25 mouse cellular contexts compared by ENCODE assay signal in genomic region chr1:80412521-80412920, GRCm38 (mm10). TPM values are rescaled to one million over a fixed set of nuclear protein-coding genes. Genes with fewer than 3 reads are reported as not detected.
"Had no signal": no experiment of that assay in that cellular context is flagged by ENCODE, and none has a peak within 500 bp of the region (broad histone marks: within the 10 kb centered on the region; RNA-seq: fewer than 3 reads in every experiment).

No protein-coding gene starts in this region.

- H3K36me3 ChIP-seq: limb, embryonic 15.5 days; liver, embryonic 12.5 days; midbrain, embryonic 10.5 days; neural tube, embryonic 12.5 days had no signal

- H3K4me1 ChIP-seq: limb, embryonic 15.5 days; liver, embryonic 12.5 days had no signal

- H3K9me3 ChIP-seq: limb, embryonic 15.5 days; liver, embryonic 12.5 days; midbrain, embryonic 10.5 days; neural tube, embryonic 12.5 days had no signal

- H3K4me2 ChIP-seq: limb, embryonic 15.5 days; liver, embryonic 12.5 days; lung, embryonic 14.5 days; neural tube, embryonic 12.5 days had no signal

- DNase-seq: kidney, adult 8-10 months; kidney, postnatal 36 days; layer of hippocampus, adult 9-11 months; layer of hippocampus, postnatal 36 days; lung, embryonic 14.5 days; lung, postnatal 10 days; lung, postnatal 4 days; midbrain, embryonic 14.5 days; right cerebral cortex, postnatal 14 days had no signal

- ATAC-seq: intestine, postnatal 0 days; liver, embryonic 12.5 days had no signal

- H3K4me3 ChIP-seq: limb, embryonic 15.5 days; liver, embryonic 12.5 days; midbrain, embryonic 10.5 days; myocyte; neural tube, embryonic 12.5 days had no signal

- H3K9ac ChIP-seq: limb, embryonic 15.5 days; liver, embryonic 12.5 days; lung, embryonic 14.5 days; neural tube, embryonic 12.5 days had no signal

- H3K27me3 ChIP-seq: limb, embryonic 15.5 days; liver, embryonic 12.5 days; neural tube, embryonic 12.5 days had no signal

- H3K27ac ChIP-seq: kidney, postnatal 0 days; limb, embryonic 15.5 days; liver, embryonic 12.5 days; midbrain, embryonic 10.5 days; neural tube, embryonic 12.5 days; stomach, postnatal 0 days had no signal

RNA-seq across cellular contexts. Expression of gene Gm45261, which starts 48.7 kb away (rescaled TPM):
- total RNA-seq: layer of hippocampus, adult 18-20 months; layer of hippocampus, postnatal 36 days; left cerebral cortex, adult 8-10 months; left cerebral cortex, postnatal 25 days; megakaryocyte, adult 5-6 weeks; neutrophil, adult 5-6 weeks had no signal
- polyA plus RNA-seq: intestine, postnatal 0 days; kidney, postnatal 0 days; limb, embryonic 11.5 days; limb, embryonic 15.5 days; liver, embryonic 12.5 days; liver, embryonic 16.5 days; lung, embryonic 14.5 days; midbrain, embryonic 10.5 days; midbrain, embryonic 14.5 days; myocyte; neural tube, embryonic 12.5 days; small intestine, adult 2 months; stomach, postnatal 0 days had no signal
